Comparison of ENCODE assay signal across 26 mouse cellular contexts in the genomic region with DNA sequence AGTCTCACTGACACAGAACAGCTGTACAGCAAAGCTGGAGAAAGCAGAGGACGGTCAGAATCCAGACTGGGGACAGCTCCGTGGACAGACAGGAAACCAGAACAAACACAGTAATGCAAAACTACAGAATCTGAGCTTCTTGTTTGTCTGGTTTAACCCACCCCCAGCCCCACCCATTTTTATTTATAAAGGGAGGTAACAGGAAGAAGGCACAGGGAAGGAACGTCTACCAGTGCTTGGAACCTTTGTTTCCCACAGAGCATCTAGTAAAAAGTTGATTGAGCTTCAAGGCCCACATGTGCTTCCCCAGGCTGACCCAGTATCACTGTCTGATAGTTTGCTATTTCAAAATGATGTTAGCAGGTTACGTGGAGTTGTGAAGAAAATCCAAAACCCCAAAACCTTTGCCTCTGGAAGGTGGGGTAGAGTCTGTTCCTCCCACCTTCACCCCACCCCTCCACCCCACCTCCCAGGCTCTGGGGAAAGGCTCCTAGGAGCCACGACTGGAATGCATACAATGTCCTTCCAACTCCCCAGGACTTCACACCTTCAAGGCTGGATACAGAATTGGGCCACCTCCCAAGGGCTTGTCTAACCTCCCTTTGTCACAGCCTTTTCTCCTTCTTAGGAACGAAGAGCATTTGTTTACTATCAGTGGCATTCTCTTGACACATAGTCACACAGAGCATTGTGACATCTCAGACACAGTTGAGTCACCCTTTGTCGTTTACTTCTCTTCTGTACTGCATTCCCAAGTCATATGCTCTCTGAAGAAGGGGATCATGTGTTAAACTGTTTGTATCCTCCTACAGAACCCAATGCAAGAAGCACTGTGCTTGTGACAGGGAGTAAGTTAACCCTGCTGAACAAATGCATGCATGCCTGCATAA. TPM values are rescaled to one million over a fixed set of nuclear protein-coding genes. Genes with fewer than 3 reads are reported as not detected.
DNase-seq lines count a peak whose midpoint lies in the region; ATAC-seq and TF ChIP-seq lines count a peak whose summit lies in the region.
"Had no signal": no experiment of that assay in that cellular context is flagged by ENCODE, and none has a peak within 500 bp of the region (broad histone marks: within the 10 kb centered on the region; RNA-seq: fewer than 3 reads in every experiment).

No protein-coding gene starts in this region.

- H3K27me3 ChIP-seq in Patski = no peaks in the 10 kb centered on the region
- H3K27me3 ChIP-seq in hindbrain, embryonic 14.5 days (ENCODE audit: control insufficient read depth, insufficient read depth, low read length) = no peaks in the 10 kb centered on the region
- no peaks in the 10 kb centered on the region for H3K27me3 ChIP-seq in heart, embryonic 10.5 days (ENCODE audit: insufficient read depth, poor library complexity, severe bottlenecking)
- H3K27me3 ChIP-seq: forebrain, embryonic 13.5 days; heart, embryonic 12.5 days; hindbrain, embryonic 13.5 days; limb, embryonic 12.5 days; liver, embryonic 15.5 days; neural tube, embryonic 12.5 days had no signal

- CTCF ChIA-PET in Patski (lab: Charles Lee) = no interaction called here

- no peak overlapping the region for H3K4me3 ChIP-seq in hindbrain, embryonic 14.5 days (replicated peaks; ENCODE audit: low read length)
- no peak overlapping the region for H3K4me3 ChIP-seq in heart, embryonic 10.5 days
- H3K4me3 ChIP-seq: forebrain, embryonic 13.5 days; gastrocnemius, adult 2 months; heart, embryonic 12.5 days; hindbrain, embryonic 13.5 days; limb, embryonic 12.5 days; liver, embryonic 15.5 days; myocyte; neural tube, embryonic 12.5 days had no signal

- no peak overlapping the region for H3K4me2 ChIP-seq in hindbrain, embryonic 14.5 days (replicated peaks)
- H3K4me2 ChIP-seq: forebrain, embryonic 13.5 days; heart, embryonic 12.5 days; hindbrain, embryonic 13.5 days; limb, embryonic 12.5 days; liver, embryonic 15.5 days; lung, embryonic 14.5 days; midbrain, embryonic 11.5 days; neural tube, embryonic 12.5 days had no signal

- H3K9me3 ChIP-seq in hindbrain, embryonic 14.5 days (ENCODE audit: control insufficient read depth, low read length) = no peaks in the 10 kb centered on the region
- no peaks in the 10 kb centered on the region for H3K9me3 ChIP-seq in heart, embryonic 10.5 days
- H3K9me3 ChIP-seq: forebrain, embryonic 13.5 days; heart, embryonic 12.5 days; hindbrain, embryonic 13.5 days; limb, embryonic 12.5 days; liver, embryonic 15.5 days; neural tube, embryonic 12.5 days had no signal

- no peak for TF ChIP-seq CTCF in Patski (IDR thresholded peaks at IDR 0.05)

- ATAC-seq in Patski = peak; percentile 44
- ATAC-seq in granulocyte monocyte progenitor cell, adult 5-6 weeks (replicated peaks; ENCODE audit: poor library complexity, severe bottlenecking) = peak; percentile 69
- ATAC-seq in hindbrain, embryonic 14.5 days (ENCODE audit: low FRiP score) = no peak
- ATAC-seq: CD4-positive, CD25-positive, alpha-beta regulatory T cell, adult 4 months; forebrain, embryonic 13.5 days; intestine, postnatal 0 days had no signal

- no peak overlapping the region for H3K27ac ChIP-seq in hindbrain, embryonic 14.5 days
- no peak overlapping the region for H3K27ac ChIP-seq in heart, embryonic 10.5 days
- H3K27ac ChIP-seq: forebrain, embryonic 13.5 days; gastrocnemius, adult 2 months; hindbrain, embryonic 13.5 days; limb, embryonic 12.5 days; liver, embryonic 15.5 days; neural tube, embryonic 12.5 days had no signal

- POLR2A ChIA-PET in Patski (lab: Charles Lee) = no interaction called here

- no peaks in the 10 kb centered on the region for H3K4me1 ChIP-seq in hindbrain, embryonic 14.5 days (replicated peaks; ENCODE audit: control insufficient read depth, insufficient read depth, low read length)
- no peaks in the 10 kb centered on the region for H3K4me1 ChIP-seq in heart, embryonic 10.5 days
- H3K4me1 ChIP-seq: forebrain, embryonic 13.5 days; heart, embryonic 12.5 days; hindbrain, embryonic 13.5 days; limb, embryonic 12.5 days; liver, embryonic 15.5 days; neural tube, embryonic 12.5 days had no signal

- no peaks in the 10 kb centered on the region for H3K36me3 ChIP-seq in hindbrain, embryonic 14.5 days (replicated peaks; ENCODE audit: control insufficient read depth, insufficient read depth)
- H3K36me3 ChIP-seq in heart, embryonic 10.5 days = no peaks in the 10 kb centered on the region
- H3K36me3 ChIP-seq: heart, embryonic 12.5 days; hindbrain, embryonic 13.5 days; limb, embryonic 12.5 days; liver, embryonic 15.5 days; neural tube, embryonic 12.5 days had no signal

- DNase-seq in 3134 (ENCODE audit: extremely low read depth, insufficient read length, low spot score) (peak; percentile 19), 3T3-L1 (ENCODE audit: low read depth, low spot score) (peak; percentile 16), Patski (ENCODE audit: low read depth, low spot score) (no peak)
- DNase-seq in hindbrain, embryonic 14.5 days (ENCODE audit: low spot score) = no peak
- no peak for DNase-seq in retina, embryonic 14.5 days (ENCODE audit: low spot score)
- no peak for DNase-seq in right cerebral cortex, postnatal 10 days (ENCODE audit: low spot score in 2 of 2)
- DNase-seq in heart, embryonic 10.5 days (ENCODE audit: low spot score) = no peak
- DNase-seq: cerebellum, adult 8-10 months; cerebellum, postnatal 25 days; gastrocnemius, adult 2 months; heart, postnatal 4 days; kidney, adult 9 months; kidney, postnatal 14 days; layer of hippocampus, adult 9-11 months; lung, embryonic 14.5 days had no signal

- H3K9ac ChIP-seq in hindbrain, embryonic 14.5 days = no peak overlapping the region
- H3K9ac ChIP-seq: forebrain, embryonic 13.5 days; heart, embryonic 12.5 days; hindbrain, embryonic 13.5 days; limb, embryonic 12.5 days; liver, embryonic 15.5 days; lung, embryonic 14.5 days; neural tube, embryonic 12.5 days had no signal

- in situ Hi-C loops in Patski (cut with MboI; ENCODE audit: low pct_unique_long_range_greater_than_20kb) = no loop called here

- 68% methylated on average over 7 of the region's 7 CpGs for WGBS in hindbrain, embryonic 14.5 days
- WGBS in heart, embryonic 10.5 days = 46% methylated on average over 7 of the region's 7 CpGs

RNA-seq across cellular contexts. Expression of a gene that starts 25.4 kb away (rescaled TPM):
- 163 TPM for polyA plus RNA-seq in Patski (2021)
- 96.5 and 128 TPM in 2 replicates for total RNA-seq in granulocyte monocyte progenitor cell, adult 5-6 weeks (2014; fragmentation: Nextera tagmentation)
- total RNA-seq in granulocyte monocyte progenitor cell, adult 5-6 weeks (2017) = 50.0 and 64.9 TPM in 2 replicates
- polyA plus RNA-seq in hindbrain, embryonic 14.5 days (2014; fragmentation: Nextera tagmentation; extraction: Ambion mirVana) = 82.2 and 85.3 TPM in 2 replicates
- polyA plus RNA-seq in heart, embryonic 10.5 days (2016; fragmentation: Nextera tagmentation; extraction: Ambion mirVana) = 40.4 and 60.1 TPM in 2 replicates

Comparison
In these comparisons a context has a peak if more than half of its experiments do, and no peak if none do; other contexts are left out.
1. DNase-seq: peak in 3134 (single experiment) and 3T3-L1 (single experiment); none in Patski (single experiment), hindbrain, embryonic 14.5 days (single experiment), retina, embryonic 14.5 days (single experiment), right cerebral cortex, postnatal 10 days (0 of 2) and heart, embryonic 10.5 days (single experiment).